Mouse (Mus musculus): Measurements from ENCODE around the gene Cuedc1. TPM values are rescaled to one million over a fixed set of nuclear protein-coding genes. Genes with fewer than 3 reads are reported as not detected.

Cuedc1 gene
- 39.2 and 43.4 TPM in 2 replicates for polyA plus RNA-seq (2015; fragmentation: Nextera tagmentation; extraction: Ambion mirVana)

- Histone ChIP-seq H3K9ac (replicated peaks) (peak within 1 kb of the TSS; percentile 81), H3K4me2 (replicated peaks) (peak within 1 kb of the TSS; percentile 94), H3K27me3 (no peaks in the 10 kb centered on the region), H3K9me3 (no peaks in the 10 kb centered on the region), H3K4me1 (peaks cover 26% of the 10 kb centered on the region), H3K36me3 (no peaks in the 10 kb centered on the region), H3K27ac (replicated peaks) (peak within 1 kb of the TSS; percentile 84), H3K4me3 (peak within 1 kb of the TSS; percentile 67)
- no peak for ATAC-seq (replicated peaks)
- WGBS, result 30% methylated on average over 17 of the region's 17 CpGs
Observed at GRCm38 (mm10) chr11:88098021-88098729, at the start of gene Cuedc1. Gene Cuedc1, plus strand, starts transcription at chr11:88098058.

DNA sequence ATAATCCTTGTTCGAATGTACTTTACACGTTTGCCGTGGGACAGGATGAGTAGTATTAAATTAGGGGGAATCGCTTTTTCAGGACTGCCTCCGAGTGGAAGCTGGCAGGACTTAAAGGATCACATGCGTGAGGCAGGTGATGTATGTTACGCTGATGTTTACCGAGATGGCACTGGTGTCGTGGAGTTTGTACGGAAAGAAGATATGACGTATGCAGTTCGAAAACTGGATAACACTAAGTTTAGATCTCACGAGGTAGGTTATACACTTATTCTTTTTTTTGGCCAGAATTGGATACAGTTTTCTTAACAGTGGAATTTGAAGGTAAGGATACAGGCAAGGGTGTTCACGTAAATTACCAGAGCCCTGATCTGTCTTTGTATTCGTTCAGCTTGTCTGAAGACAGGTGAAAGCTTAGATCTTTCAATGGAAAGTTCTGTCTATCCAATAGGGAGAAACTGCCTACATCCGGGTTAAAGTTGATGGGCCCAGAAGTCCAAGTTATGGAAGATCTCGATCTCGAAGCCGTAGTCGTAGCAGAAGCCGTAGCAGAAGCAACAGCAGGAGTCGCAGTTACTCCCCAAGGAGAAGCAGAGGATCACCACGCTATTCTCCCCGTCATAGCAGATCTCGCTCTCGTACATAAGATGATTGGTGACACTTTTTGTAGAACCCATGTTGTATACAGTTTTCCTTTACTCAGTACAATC is 48.7 kb upstream of the Cuedc1 start:
- Histone ChIP-seq H3K4me3 (peak overlapping the region; percentile 77), H3K9me3 (no peaks in the 10 kb centered on the region), H3K4me1 (peaks cover 45% of the 10 kb centered on the region), H3K27ac (replicated peaks) (no peak overlapping the region), H3K9ac (replicated peaks) (peak overlapping the region; percentile 78), H3K4me2 (replicated peaks) (peak overlapping the region; percentile 51), H3K27me3 (no peaks in the 10 kb centered on the region), H3K36me3 (peaks cover 32% of the 10 kb centered on the region)
- 22% methylated on average over 26 of the region's 26 CpGs for WGBS
- ATAC-seq (replicated peaks), result no peak

DNA sequence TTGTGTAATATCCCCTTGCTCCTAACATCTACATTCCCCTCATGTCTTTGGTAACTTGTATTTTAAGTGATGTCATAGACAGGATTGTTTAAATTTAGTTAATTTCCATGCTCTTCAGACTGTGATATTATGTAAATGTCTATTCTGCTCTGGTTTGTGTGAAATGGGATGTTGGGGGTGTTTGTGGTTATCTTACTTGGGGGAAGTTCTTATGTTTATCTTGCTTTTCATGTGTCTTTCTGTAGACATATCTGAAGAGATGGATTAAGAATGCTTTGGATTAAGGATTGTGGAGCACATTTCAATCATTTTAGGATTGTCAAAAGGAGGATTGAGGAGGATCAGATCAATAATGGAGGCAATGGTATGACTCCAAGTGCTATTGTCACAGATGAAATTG is 48.1 kb upstream of the Cuedc1 start:
- Histone ChIP-seq H3K4me3 (peak overlapping the region; percentile 77), H3K9me3 (no peaks in the 10 kb centered on the region), H3K9ac (replicated peaks) (peak overlapping the region; percentile 78; the same call in 1 of the 2 replicates), H3K27ac (replicated peaks) (no peak overlapping the region), H3K4me1 (peaks cover 45% of the 10 kb centered on the region), H3K27me3 (no peaks in the 10 kb centered on the region), H3K4me2 (replicated peaks) (peak overlapping the region; percentile 51), H3K36me3 (peaks cover 32% of the 10 kb centered on the region)
- ATAC-seq (replicated peaks), result no peak

- Histone ChIP-seq H3K27ac (replicated peaks) (no peak overlapping the region), H3K27me3 (no peaks in the 10 kb centered on the region), H3K4me2 (replicated peaks) (no peak overlapping the region), H3K4me3 (no peak overlapping the region), H3K36me3 (peaks cover 35% of the 10 kb centered on the region), H3K9ac (replicated peaks) (no peak overlapping the region), H3K9me3 (no peaks in the 10 kb centered on the region), H3K4me1 (peaks cover 34% of the 10 kb centered on the region)
- ATAC-seq (replicated peaks), result no peak
- 77% methylated on average over 4 of the region's 4 CpGs for whole genome bisulfite sequencing
Observed at GRCm38 (mm10) chr11:88052638-88053037, 45.2 kb upstream of the Cuedc1 start.

DNA sequence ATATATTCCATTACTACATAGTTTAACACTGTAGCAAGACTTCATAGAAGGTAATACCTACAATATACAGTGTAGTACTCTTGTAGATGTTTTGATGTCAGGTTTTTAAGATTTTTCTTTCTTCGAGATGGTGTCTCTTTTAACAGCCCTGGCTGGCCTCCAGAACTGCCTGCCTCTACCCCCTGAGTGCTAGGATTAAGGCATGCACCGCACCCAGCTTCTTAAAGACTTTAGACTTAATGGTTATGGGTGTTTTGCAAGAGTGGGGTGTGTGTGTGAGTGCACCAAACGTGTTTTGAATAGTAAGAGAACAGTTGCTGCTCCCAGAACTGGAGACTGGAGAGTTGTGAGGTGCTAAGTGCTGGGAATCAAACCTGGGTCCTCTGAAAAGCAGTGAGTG is 44.0 kb upstream of the Cuedc1 start:
- no peaks in the 10 kb centered on the region for H3K9me3 ChIP-seq
- no peak overlapping the region for H3K4me3 ChIP-seq
- H3K27ac ChIP-seq (replicated peaks), result no peak overlapping the region; the same call in 1 of the 2 replicates
- no peak for ATAC-seq (replicated peaks)
- H3K36me3 ChIP-seq, result peaks cover 35% of the 10 kb centered on the region
- no peak overlapping the region for H3K9ac ChIP-seq (replicated peaks)
- no peaks in the 10 kb centered on the region for H3K27me3 ChIP-seq
- WGBS, result 54% methylated on average over 3 of the region's 3 CpGs
- H3K4me1 ChIP-seq, result peaks cover 33% of the 10 kb centered on the region
- H3K4me2 ChIP-seq (replicated peaks), result no peak overlapping the region

GRCm38 (mm10) chr11:88054589-88054988 is 43.3 kb upstream of the Cuedc1 start:
- 71% methylated on average over 1 of the region's 1 CpGs for WGBS
- ATAC-seq (replicated peaks), result no peak
- Histone ChIP-seq H3K36me3 (peaks cover 31% of the 10 kb centered on the region), H3K4me2 (replicated peaks) (no peak overlapping the region), H3K27ac (replicated peaks) (no peak overlapping the region), H3K9me3 (no peaks in the 10 kb centered on the region), H3K27me3 (no peaks in the 10 kb centered on the region), H3K4me3 (no peak overlapping the region), H3K9ac (replicated peaks) (no peak overlapping the region), H3K4me1 (peaks cover 25% of the 10 kb centered on the region)

DNA sequence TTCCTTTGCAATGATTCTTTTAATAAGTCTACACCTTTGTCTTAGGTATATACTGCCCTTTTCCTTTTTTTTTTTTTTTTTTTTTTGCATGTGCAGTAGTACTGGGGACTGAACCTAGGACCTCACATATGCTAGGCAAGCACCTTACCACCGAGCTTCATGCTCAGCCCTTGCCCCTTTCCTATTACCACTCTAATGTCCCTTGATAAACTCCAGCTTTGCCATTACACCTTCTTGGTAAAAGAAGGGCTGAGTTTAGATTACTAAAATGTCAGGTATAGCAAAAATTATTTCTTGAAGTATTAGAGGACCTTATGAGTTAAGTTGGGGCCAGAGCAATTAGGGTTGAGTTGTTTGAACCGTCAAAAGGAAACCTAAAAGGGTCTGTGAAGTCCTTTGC is 42.1 kb upstream of the Cuedc1 start:
- Histone ChIP-seq H3K4me1 (peaks cover 16% of the 10 kb centered on the region), H3K36me3 (peaks cover 21% of the 10 kb centered on the region), H3K27ac (replicated peaks) (no peak overlapping the region), H3K9ac (replicated peaks) (no peak overlapping the region), H3K4me2 (replicated peaks) (no peak overlapping the region), H3K27me3 (no peaks in the 10 kb centered on the region), H3K9me3 (no peaks in the 10 kb centered on the region), H3K4me3 (no peak overlapping the region)
- WGBS, result 90% methylated on average over 2 of the region's 2 CpGs
- no peak for ATAC-seq (replicated peaks)

GRCm38 (mm10) chr11:88057788-88058187 is 40.1 kb upstream of the Cuedc1 start:
- ATAC-seq (replicated peaks), result no peak
- no peak overlapping the region for H3K4me2 ChIP-seq (replicated peaks)
- H3K4me3 ChIP-seq, result no peak overlapping the region
- peaks cover 1% of the 10 kb centered on the region for H3K4me1 ChIP-seq
- 79% methylated on average over 2 of the region's 2 CpGs for WGBS
- no peak overlapping the region for H3K9ac ChIP-seq (replicated peaks)
- no peaks in the 10 kb centered on the region for H3K27me3 ChIP-seq
- H3K36me3 ChIP-seq, result peaks cover 8% of the 10 kb centered on the region
- H3K27ac ChIP-seq (replicated peaks), result no peak overlapping the region
- H3K9me3 ChIP-seq, result no peaks in the 10 kb centered on the region

DNA sequence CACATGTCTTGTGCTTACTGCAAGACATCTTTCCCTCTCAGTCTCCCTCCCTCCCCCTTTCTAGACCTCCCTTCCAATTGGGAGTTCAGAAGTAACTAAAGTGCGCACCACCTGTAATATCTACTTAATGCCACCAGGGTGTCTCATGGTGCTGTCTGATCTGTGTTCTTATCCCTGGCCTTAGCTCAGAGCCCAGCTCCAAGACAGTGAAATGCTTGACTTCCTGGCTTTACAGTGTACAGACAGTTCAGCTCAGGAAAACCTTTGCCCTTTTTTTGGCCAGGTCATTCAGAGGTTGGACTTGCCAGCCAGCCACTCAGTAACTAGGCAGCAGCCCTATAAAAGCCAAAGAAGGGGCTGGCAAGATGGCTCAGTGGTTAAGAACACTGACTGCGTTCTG is 38.7 kb upstream of the Cuedc1 start:
- no peaks in the 10 kb centered on the region for H3K4me1 ChIP-seq
- 56% methylated on average over 2 of the region's 2 CpGs for whole genome bisulfite sequencing
- no peaks in the 10 kb centered on the region for H3K9me3 ChIP-seq
- H3K9ac ChIP-seq (replicated peaks), result no peak overlapping the region
- H3K27ac ChIP-seq (replicated peaks), result no peak overlapping the region
- no peak overlapping the region for H3K4me2 ChIP-seq (replicated peaks)
- ATAC-seq (replicated peaks), result peak; percentile 81; the same call in 1 of the 2 replicates
- H3K27me3 ChIP-seq, result no peaks in the 10 kb centered on the region
- H3K4me3 ChIP-seq, result no peak overlapping the region
- H3K36me3 ChIP-seq, result peaks cover 3% of the 10 kb centered on the region; the same call in 1 of the 2 replicates

DNA sequence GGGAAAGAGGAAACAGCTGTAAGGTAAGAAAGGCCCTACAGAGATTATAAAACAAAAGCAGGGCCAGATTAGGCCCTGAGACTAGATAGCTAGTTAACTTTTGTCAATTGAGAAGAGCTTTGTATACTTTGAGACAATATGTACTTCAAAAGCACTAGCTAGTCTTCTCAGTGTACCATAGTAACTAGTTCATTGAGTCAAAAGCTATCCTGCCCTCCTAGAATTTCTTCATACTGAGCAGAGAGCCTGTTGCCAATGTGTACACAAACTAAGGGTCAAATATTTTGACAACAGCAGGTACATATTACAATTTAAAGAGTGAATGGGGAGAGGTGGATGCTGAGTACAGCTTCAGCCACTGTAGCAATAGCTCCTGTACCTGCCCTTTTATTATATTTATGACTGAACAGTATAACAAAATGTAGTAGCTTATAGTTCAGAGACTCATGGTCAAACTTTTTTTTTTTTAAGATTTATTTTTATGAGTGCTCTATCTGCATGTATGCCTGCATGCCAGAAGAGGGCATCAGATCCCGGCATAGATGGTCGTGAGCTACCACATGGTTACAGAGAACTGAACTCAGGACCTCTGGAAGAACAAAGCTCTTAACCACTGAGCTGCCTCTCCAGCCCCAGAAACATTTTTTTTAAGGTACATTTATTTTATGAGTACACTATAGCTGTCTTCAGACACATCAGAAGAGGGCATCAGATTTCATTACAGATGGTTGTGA is 35.8 kb upstream of the Cuedc1 start:
- H3K4me1 ChIP-seq, result peaks cover 1% of the 10 kb centered on the region
- no peak overlapping the region for H3K4me2 ChIP-seq (replicated peaks)
- no peak for ATAC-seq (replicated peaks)
- H3K9me3 ChIP-seq, result no peaks in the 10 kb centered on the region
- H3K27ac ChIP-seq (replicated peaks), result no peak overlapping the region
- WGBS, result 82% methylated on average over 2 of the region's 2 CpGs
- H3K27me3 ChIP-seq, result no peaks in the 10 kb centered on the region
- no peak overlapping the region for H3K4me3 ChIP-seq
- H3K36me3 ChIP-seq, result no peaks in the 10 kb centered on the region; the same call in 1 of the 2 replicates
- no peak overlapping the region for H3K9ac ChIP-seq (replicated peaks)

- ATAC-seq (replicated peaks), result no peak
- no peak overlapping the region for H3K4me3 ChIP-seq
- peaks cover 23% of the 10 kb centered on the region for H3K4me1 ChIP-seq
- H3K9me3 ChIP-seq, result no peaks in the 10 kb centered on the region
- no peaks in the 10 kb centered on the region for H3K36me3 ChIP-seq
- no peaks in the 10 kb centered on the region for H3K27me3 ChIP-seq
- H3K4me2 ChIP-seq (replicated peaks), result no peak overlapping the region
- H3K9ac ChIP-seq (replicated peaks), result no peak overlapping the region
- no peak overlapping the region for H3K27ac ChIP-seq (replicated peaks)
Observed at GRCm38 (mm10) chr11:88065732-88066131, 32.1 kb upstream of the Cuedc1 start.

DNA sequence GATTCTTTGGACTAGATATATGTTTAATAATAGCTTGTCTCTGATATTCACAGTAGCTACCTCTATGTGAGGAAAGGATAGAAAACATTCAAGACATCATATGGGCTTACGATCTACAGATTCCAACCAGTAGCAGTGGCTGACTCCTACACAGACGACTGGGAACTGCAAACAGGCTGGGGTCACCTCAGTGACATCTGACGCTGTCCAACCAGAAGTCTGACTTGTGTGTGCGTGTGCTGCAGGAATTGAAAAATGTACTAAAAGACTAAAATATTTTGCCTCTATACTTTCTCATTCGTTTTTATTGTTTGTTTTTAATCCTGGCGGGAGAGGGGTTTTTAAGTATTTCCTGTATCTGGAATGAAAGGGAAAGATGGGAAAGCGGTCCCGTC is 30.7 kb upstream of the Cuedc1 start:
- peak overlapping the region; percentile 100 for H3K4me3 ChIP-seq
- ATAC-seq (replicated peaks), result no peak
- 3% methylated on average over 8 of the region's 8 CpGs for WGBS
- H3K27me3 ChIP-seq, result no peaks in the 10 kb centered on the region
- no peaks in the 10 kb centered on the region for H3K36me3 ChIP-seq
- H3K9ac ChIP-seq (replicated peaks), result peak overlapping the region; percentile 98
- peaks cover 37% of the 10 kb centered on the region for H3K4me1 ChIP-seq
- H3K4me2 ChIP-seq (replicated peaks), result peak overlapping the region; percentile 87
- peak overlapping the region; percentile 98 for H3K27ac ChIP-seq (replicated peaks)
- H3K9me3 ChIP-seq, result no peaks in the 10 kb centered on the region
